Mouse (Mus musculus) limb, embryonic 10.5 days (tissue): ENCODE results near the gene Csrp1. TPM values are rescaled to one million over a fixed set of nuclear protein-coding genes. Genes with fewer than 3 reads are reported as not detected.
A peak's percentile ranks its signal among the peaks of the same experiment; 100 is the strongest.

ENCODE experiments used
- DNase-seq: peaks from one replicate; pipeline ENCODE4 v3.0.0-alpha.2; 2017; ENCODE audit warnings: low spot score
- H3K27ac ChIP-seq: fragments of 300-500 bp; sonication (generic); 2 replicates; pipeline ENCODE4 v1.5.1; 2016; ENCODE audit warnings: mild to moderate bottlenecking
- H3K27me3 ChIP-seq: fragments of 300-500 bp; sonication (generic); 2 replicates; pipeline ENCODE4 v1.6.1; 2016; ENCODE audit warnings: low read depth, mild to moderate bottlenecking; ENCODE audit not compliant: poor library complexity, severe bottlenecking
- H3K36me3 ChIP-seq: fragments of 300-500 bp; sonication (generic); 2 replicates; pipeline ENCODE4 v1.6.1; 2016; ENCODE audit warnings: mild to moderate bottlenecking, moderate library complexity
- H3K4me1 ChIP-seq: fragments of 300-500 bp; sonication (generic); 2 replicates; pipeline ENCODE4 v1.6.1; 2016
- H3K4me3 ChIP-seq: fragments of 300-500 bp; sonication (generic); 2 replicates; pipeline ENCODE4 v1.5.1; 2016; ENCODE audit warnings: mild to moderate bottlenecking, moderate library complexity
- H3K9me3 ChIP-seq: fragments of 300-500 bp; sonication (generic); replicated peaks from 2 replicates; pipeline ENCODE4 v1.6.1; 2016; ENCODE audit warnings: mild to moderate bottlenecking
- WGBS: fragments of 180-500 bp; shearing (Covaris S2); methylation state at CpG from one replicate; pipeline ENCODE4 v1.1.7; 2016; 5-methylcytosine and 5-hydroxymethylcytosine counted together
- polyA plus RNA-seq: library from polyadenylated mRNA; unstranded; fragments of >200 nt; fragmentation: Nextera tagmentation; extraction: Ambion mirVana; gene quantifications from 2 replicates; pipeline ENCODE4 v1.2.1, GENCODE M21; 2016

The Csrp1 gene
- polyA plus RNA-seq, 1 experiment from 2014 or later = 54.4 TPM

DNA sequence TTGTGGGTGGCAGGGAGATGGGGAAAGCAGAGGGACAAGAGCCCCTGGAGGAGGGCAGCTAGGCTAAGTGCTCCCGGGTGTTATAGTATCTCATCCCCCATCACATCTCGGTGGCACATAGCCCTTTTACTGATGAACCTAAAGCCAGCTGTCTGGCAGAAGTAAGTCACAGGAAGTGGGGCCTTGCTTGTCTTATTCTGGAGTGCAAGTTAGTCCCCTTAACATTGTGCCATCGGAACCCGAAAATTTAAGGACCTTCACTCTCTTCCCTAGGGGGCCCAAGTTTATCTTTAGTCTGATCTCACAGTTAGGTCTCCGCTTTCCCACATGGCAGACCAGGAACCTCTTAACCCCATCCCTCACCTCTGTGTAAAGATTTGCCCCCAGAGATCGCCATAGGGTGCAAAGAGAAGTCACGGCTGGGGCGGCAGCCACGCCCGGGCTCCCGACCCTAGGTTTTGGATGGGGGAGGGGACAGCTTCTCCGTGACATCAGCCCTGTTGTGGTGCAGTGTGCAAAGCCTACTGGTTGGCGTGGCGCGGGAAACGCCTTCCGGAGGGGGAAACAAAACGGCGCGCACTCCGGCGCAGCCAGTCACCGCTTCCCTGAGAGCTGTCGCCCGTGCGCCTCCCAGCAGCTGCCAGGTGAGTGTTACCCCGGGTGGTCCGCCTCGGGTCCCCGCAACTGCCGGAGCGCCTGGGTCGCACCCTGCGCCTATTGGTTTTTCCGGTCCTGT, 8.9 kb downstream of the Csrp1 start:
- DNase-seq = peak; percentile 92
- peak overlapping the region; percentile 70 for H3K4me3 ChIP-seq
- peaks cover 54% of the 10 kb centered on the region for H3K4me1 ChIP-seq
- whole genome bisulfite sequencing = 1% methylated on average over 35 of the region's 35 CpGs
- H3K27ac ChIP-seq = peak overlapping the region; percentile 89
- no peaks in the 10 kb centered on the region for H3K27me3 ChIP-seq
- H3K36me3 ChIP-seq = no peaks in the 10 kb centered on the region
- no peaks in the 10 kb centered on the region for H3K9me3 ChIP-seq

DNA sequence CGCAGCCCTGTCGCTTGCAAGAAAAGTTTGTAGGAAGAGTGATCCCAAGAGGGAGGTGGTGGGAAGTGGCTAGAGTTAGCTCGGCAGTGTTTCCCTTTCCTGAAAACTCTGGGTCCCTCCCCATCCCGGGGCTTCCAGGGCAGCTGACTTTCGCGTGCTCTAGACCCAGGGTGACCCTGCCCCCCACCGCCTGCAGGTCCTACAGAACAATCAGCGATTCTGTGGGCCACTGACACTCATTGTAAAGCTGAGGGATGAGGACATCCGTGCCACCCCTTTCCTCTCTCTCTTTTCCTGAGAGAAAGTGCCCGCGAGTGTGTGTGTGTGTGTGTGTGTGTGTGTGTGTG, 9.5 kb downstream of the Csrp1 start:
- H3K27me3 ChIP-seq = no peaks in the 10 kb centered on the region
- H3K36me3 ChIP-seq = no peaks in the 10 kb centered on the region
- H3K9me3 ChIP-seq = no peaks in the 10 kb centered on the region
- peaks cover 59% of the 10 kb centered on the region for H3K4me1 ChIP-seq
- peak overlapping the region; percentile 70 for H3K4me3 ChIP-seq
- H3K27ac ChIP-seq = peak overlapping the region; percentile 89
- WGBS = 1% methylated on average over 11 of the region's 11 CpGs
- no peak for DNase-seq

DNA sequence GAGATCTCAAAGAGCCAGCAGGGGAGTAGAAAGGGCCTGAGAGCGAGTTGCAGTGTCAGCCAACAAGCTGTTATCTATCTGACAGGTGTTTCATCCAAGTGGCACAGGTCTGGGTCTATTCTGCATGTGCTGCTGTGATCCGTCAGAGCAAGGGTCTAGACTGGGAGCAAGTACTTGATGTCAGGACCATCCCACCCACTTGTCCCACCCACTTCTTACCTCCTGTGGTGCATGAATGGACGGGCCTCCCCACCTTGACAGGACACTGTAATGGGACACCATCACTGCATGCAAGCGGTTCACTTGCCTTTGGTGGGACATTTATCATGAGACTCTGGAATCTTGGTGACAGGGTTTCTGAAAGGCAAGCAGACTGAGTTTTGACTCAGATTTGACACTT, 10.0 kb downstream of the Csrp1 start:
- Histone ChIP-seq H3K9me3 (no peaks in the 10 kb centered on the region), H3K4me3 (peak overlapping the region; percentile 70), H3K27me3 (no peaks in the 10 kb centered on the region), H3K36me3 (no peaks in the 10 kb centered on the region), H3K4me1 (peaks cover 64% of the 10 kb centered on the region), H3K27ac (peak overlapping the region; percentile 89)
- WGBS = 18% methylated on average over 4 of the region's 4 CpGs
- DNase-seq = no peak

DNA sequence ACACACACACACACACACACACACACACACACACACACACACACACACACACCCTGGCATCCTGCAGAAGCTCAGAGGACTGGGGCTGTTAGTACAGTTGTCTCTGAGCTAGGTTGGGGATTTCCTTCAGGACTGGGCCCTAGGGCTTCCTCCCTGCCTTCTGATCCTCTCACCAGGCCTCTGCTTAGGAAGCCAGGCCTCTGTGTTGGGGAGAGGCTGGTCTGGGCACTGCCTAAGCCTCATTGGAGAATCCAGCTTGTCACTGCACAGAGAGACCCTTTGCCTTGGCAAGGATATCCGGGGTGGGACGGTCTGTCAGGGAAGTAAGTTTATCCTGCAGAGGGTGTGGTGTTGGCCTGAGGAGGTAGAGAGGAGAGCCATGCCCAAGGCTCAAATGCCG, 10.4 kb downstream of the Csrp1 start:
- H3K36me3 ChIP-seq = no peaks in the 10 kb centered on the region
- no peaks in the 10 kb centered on the region for H3K27me3 ChIP-seq
- H3K9me3 ChIP-seq = no peaks in the 10 kb centered on the region
- peak overlapping the region; percentile 89 for H3K27ac ChIP-seq
- WGBS = 45% methylated on average over 3 of the region's 3 CpGs
- DNase-seq = no peak
- peaks cover 69% of the 10 kb centered on the region for H3K4me1 ChIP-seq
- peak overlapping the region; percentile 70 for H3K4me3 ChIP-seq

DNA sequence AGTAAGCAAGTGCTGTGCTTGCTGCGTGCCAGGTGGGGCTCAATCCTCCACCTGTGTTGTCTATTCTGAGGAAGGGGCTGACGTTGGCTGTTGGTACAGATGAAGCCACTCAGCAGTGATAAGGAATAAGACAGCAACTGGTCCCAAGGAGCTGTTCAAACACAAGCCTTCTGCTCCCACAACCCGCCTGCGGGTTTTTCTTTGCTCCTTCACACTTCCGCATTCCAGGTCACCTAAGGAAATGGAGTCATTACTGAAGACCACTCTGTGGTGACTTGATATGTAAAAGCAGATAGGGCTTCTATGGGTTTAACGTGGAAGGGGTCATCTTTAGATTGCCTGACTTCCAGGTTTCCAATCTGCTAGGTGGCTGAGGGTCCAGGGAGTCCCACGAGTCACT, 11.5 kb downstream of the Csrp1 start:
- Histone ChIP-seq H3K4me3 (no peak overlapping the region), H3K27me3 (no peaks in the 10 kb centered on the region), H3K36me3 (no peaks in the 10 kb centered on the region), H3K27ac (peak overlapping the region; percentile 78), H3K4me1 (peaks cover 80% of the 10 kb centered on the region), H3K9me3 (no peaks in the 10 kb centered on the region)
- WGBS = 67% methylated on average over 7 of the region's 7 CpGs
- DNase-seq = no peak

DNA sequence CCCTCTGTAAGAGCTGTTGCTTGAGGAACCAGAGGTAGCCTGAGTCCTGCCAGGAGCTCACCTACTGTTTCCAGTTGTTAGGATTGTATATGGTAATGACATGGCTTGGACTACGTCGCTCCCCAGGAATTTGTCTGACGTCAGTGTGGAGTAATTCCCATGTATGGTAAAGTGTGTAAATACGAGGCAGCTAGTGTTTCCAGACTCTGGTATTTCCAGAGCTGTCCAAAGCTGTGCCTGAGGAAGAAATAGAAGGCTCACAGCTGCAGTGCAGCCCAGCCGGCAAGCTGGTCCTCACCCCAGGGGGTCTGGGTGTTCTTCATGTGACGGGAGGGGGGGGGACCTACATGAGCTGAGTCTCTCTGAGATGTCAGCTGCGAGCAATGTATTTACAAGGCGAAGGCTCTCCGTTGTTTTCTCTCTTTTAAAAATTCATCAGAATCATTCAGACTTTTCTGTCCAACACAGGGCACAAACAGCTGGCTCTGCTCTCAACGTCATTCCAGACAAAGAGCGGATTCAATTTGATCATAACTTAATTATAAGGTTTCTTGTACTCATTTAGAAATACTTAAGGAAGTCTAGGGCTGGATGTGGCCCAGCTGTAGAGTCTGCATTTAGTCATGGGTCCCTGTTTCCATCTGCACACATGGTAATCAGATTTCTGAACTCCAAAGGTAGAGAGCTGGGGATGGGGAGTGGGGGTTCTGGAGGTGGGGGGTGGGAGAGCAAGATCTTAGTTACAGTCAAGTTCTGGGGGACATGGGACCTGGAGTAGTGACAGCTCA, 12.2 kb downstream of the Csrp1 start:
- H3K36me3 ChIP-seq = no peaks in the 10 kb centered on the region
- no peak overlapping the region; the same call in 1 of the 2 replicates for H3K4me3 ChIP-seq
- no peaks in the 10 kb centered on the region for H3K9me3 ChIP-seq
- H3K27me3 ChIP-seq = no peaks in the 10 kb centered on the region
- peaks cover 80% of the 10 kb centered on the region for H3K4me1 ChIP-seq
- H3K27ac ChIP-seq = peak overlapping the region; percentile 78
- WGBS = 44% methylated on average over 11 of the region's 11 CpGs
- DNase-seq = peak; percentile 56

DNA sequence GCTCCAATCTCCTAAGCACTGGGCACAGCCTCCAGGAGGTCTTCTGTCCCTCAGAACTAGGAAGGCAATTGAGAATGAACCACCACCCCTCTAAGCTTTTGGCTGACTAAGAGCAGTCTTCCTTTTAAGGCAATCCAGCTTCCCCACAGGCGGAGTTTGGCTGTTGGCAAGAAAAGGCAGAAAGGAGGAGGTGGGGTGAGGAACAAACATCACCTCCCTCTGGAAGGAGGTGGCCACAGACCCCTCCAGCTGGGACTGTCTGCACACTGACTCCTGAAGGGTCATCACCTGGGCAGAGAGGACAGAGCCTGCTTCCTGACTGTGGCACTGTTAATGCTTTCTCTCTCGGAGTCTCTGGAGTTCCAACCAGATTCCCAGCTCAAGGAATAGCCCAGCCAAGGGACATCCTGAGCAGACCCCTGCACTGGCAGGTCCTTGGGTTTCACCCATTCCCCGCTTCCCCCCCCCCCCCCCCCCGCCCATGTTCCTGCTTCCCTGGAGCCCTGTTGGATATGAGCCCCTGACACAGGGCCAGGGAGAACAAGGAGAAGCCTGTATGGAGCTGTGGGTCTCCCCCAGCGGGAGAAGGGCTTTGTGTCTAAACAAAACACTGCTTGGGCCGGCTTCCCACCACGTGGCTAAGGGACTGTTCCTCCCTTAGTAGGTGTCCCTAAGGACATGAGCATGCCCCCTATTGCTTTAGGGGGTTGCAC, 14.5 kb downstream of the Csrp1 start:
- WGBS = 49% methylated on average over 7 of the region's 7 CpGs
- Histone ChIP-seq H3K27ac (peak overlapping the region; percentile 78), H3K9me3 (no peaks in the 10 kb centered on the region), H3K27me3 (no peaks in the 10 kb centered on the region), H3K4me1 (peaks cover 82% of the 10 kb centered on the region), H3K4me3 (no peak overlapping the region), H3K36me3 (no peaks in the 10 kb centered on the region)
- DNase-seq = no peak

DNA sequence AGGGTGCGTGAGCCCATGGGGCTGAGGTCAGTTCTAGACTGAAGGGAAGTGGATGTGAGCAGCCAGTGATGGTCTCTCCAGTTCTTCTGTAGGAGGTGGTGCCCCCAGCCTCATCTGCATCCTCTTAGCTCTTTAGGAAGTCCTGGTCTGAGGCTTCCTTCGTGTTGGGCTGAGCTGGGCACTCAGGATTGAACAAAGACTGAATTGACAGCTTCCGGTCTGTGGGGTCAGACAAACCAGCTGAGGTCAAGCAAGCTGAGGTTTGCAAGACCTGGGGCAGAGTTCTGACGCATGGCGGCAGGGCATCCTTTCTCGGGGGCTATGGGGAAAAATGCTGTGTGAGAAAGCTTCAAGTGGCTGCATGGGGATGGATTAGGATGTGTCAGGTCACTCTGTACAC, 15.6 kb downstream of the Csrp1 start:
- Histone ChIP-seq H3K9me3 (no peaks in the 10 kb centered on the region), H3K36me3 (no peaks in the 10 kb centered on the region), H3K4me3 (no peak overlapping the region), H3K27ac (peak overlapping the region; percentile 78), H3K27me3 (no peaks in the 10 kb centered on the region), H3K4me1 (peaks cover 79% of the 10 kb centered on the region)
- DNase-seq = no peak
- WGBS = 17% methylated on average over 6 of the region's 6 CpGs

DNA sequence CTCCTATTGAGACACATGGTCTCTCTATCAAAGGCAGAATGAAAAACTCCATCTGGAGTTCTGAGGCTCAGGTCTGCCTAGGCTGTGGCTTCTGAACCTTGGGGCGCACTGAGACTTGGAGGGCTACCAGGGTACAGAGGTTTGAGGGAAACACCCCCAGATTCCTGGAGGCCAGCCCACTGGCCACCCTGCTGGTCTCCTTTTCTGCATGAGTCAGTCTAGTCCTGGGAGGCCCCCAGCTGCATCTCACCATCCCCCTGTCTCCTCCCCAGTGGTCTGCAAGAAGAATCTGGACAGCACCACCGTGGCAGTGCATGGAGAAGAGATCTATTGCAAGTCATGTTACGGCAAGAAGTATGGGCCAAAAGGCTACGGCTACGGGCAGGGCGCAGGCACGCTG, 25.1 kb downstream of the Csrp1 start:
- H3K27ac ChIP-seq = 0 out of 2 replicates have a peak overlapping the region, but pooled peaks have one; percentile 25
- DNase-seq = no peak
- H3K9me3 ChIP-seq = no peaks in the 10 kb centered on the region
- no peak overlapping the region for H3K4me3 ChIP-seq
- no peaks in the 10 kb centered on the region for H3K27me3 ChIP-seq
- WGBS = 87% methylated on average over 7 of the region's 7 CpGs
- H3K4me1 ChIP-seq = peaks cover 25% of the 10 kb centered on the region
- H3K36me3 ChIP-seq = peaks cover 45% of the 10 kb centered on the region

DNA sequence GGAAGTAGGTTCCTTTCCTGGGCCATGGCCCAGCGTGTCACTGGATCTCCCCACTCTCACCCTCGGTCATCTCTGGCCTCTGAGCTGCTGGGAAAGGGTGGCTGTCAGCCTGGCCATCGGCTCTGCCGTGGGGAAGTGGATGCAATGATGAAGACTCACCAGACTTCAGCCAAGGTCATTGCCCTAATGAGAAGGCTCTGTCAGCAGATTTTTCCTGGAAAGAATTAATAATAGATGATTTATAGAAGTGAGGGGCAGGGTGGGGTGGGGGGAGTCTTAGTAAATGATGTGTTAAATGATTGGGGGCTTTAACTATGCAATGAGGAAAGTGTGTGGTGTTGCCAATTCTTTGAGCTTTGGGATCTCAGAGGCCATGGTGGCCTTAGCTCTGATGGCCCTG, 26.4 kb downstream of the Csrp1 start:
- DNase-seq = no peak
- Histone ChIP-seq H3K27me3 (no peaks in the 10 kb centered on the region), H3K9me3 (no peaks in the 10 kb centered on the region), H3K27ac (no peak overlapping the region), H3K36me3 (peaks cover 57% of the 10 kb centered on the region), H3K4me1 (peaks cover 17% of the 10 kb centered on the region), H3K4me3 (no peak overlapping the region)
- 65% methylated on average over 4 of the region's 4 CpGs for WGBS

DNA sequence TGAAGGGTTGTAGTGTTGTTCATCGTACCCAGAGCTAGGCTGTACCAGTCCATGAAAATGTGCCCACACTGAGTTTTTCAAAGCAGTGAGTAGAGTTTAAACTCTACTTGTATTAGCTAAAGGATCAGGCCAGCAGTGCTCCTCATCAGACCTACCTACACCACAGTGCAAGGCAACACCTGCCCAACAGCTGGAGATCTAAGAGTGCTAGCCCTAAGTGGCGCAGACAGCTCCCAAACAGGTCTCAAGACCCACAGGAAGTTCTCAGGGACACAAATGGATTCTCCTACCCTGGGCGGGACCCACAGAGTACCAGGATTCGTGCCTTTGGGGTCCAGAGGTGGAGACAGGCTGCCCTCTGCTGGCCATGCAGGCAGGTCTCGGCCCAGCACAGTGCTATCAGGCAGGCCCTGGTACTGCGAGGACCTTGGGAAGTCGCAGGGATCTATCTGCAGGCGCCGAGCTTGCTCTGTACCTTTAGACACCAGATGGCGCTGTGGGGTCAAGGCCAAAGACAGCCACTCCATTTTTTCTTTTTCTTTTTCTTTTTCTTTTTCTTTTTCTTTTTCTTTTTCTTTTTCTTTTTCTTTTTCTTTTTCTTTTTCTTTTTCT, 33.0 kb downstream of the Csrp1 start:
- Histone ChIP-seq H3K4me1 (peaks cover 13% of the 10 kb centered on the region), H3K9me3 (no peaks in the 10 kb centered on the region), H3K36me3 (peaks cover 40% of the 10 kb centered on the region), H3K27me3 (0 out of 2 replicates have a peak, but pooled peaks cover 3% of the 10 kb centered on the region), H3K27ac (peak overlapping the region; percentile 44), H3K4me3 (no peak overlapping the region)
- 11% methylated on average over 10 of the region's 10 CpGs for WGBS
- DNase-seq = peak; percentile 96

DNA sequence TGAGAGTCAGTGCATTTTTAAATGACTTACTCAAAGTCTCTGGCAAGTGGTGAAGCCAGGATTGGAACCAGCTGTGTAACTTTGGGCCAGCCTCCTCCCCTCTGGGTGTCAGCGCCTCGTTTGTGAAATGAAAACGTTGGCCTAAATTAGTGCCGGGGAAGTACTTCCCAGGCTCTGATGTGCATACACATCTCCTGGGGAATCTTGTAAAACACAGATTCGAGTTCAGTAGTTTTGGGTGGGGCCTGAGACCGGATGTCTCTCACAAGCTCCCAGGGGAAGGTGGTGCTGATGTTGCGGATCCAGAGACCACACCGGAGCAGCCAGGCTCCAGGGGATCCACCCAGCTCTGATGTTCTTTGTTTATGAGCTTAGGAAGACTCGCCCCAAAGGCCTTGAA, 35.4 kb downstream of the Csrp1 start:
- Histone ChIP-seq H3K27ac (no peak overlapping the region), H3K36me3 (peaks cover 20% of the 10 kb centered on the region), H3K27me3 (0 out of 2 replicates have a peak, but pooled peaks cover 3% of the 10 kb centered on the region), H3K9me3 (no peaks in the 10 kb centered on the region), H3K4me3 (no peak overlapping the region), H3K4me1 (peaks cover 15% of the 10 kb centered on the region)
- WGBS = 58% methylated on average over 9 of the region's 9 CpGs
- no peak for DNase-seq
